Mouse (Mus musculus): ENCODE measurements around the gene Endod1.
A peak's percentile ranks its signal among the peaks of the same experiment; 100 is the strongest.

DNA sequence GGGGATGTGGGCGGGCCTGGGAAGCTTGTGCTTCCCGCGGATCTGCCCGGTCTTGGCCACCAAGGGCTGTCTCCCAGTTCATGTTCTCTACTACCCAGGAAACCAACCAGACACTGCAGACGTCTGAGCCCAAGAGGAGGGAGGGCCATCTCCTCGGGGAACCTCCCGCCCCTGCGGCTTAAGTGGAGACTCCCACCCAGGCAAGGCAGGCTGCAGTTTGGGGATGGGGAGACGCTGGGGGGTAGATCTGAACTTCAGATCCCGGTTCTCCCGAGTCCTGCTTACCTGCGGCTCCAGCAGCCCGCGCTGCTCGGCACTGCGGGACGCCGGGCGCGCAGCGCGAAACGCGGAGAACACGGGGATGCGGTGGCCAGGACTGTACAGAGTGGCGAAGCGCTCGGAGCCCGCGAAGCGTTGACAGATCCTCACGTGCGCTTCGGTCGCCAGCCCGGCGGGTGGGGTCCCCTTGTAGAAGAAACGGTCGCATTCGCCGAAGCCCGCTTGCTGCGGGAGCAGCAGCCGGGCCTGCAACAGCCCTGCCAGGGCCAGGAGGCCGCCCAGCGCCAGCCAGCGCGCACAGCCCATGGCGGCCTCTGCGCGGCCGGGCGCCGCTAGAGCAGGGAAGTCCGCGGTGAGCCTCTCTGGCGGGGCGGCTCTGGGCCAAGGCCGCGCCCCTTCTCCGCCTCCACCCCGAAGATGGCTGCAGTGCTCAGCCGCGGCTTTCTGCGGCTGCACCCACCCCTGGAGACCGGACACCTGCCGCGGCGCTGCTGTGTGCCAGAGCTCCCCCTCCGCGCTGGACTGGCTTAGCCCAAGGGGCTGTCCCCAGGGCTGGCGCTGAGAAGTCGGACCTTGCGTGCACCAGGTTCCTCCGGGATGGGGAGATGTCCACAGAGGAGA lies 671 bp downstream of the Endod1 start:
- TF ChIP-seq CTCF (IDR thresholded peaks at IDR 0.05), result peak; percentile 47
- TF ChIP-seq EP300 (IDR thresholded peaks at IDR 0.05), result no peak

Measured in lung, postnatal 0 days (tissue).